Comparison of ENCODE assay signal across 18 mouse cellular contexts in genomic region chr2:35747371-35748035, GRCm38 (mm10).
DNase-seq lines count a peak whose midpoint lies in the region; ATAC-seq and TF ChIP-seq lines count a peak whose summit lies in the region.
"Had no signal": no experiment of that assay in that cellular context is flagged by ENCODE, and none has a peak within 500 bp of the region (broad histone marks: within the 10 kb centered on the region; RNA-seq: fewer than 3 reads in every experiment).

No protein-coding gene starts in this region.

- peaks cover 25% of the 10 kb centered on the region for H3K4me1 ChIP-seq in embryonic facial prominence, embryonic 13.5 days
- peaks cover 14% of the 10 kb centered on the region for H3K4me1 ChIP-seq in embryonic facial prominence, embryonic 10.5 days
- no peaks in the 10 kb centered on the region for H3K4me1 ChIP-seq in midbrain, postnatal 0 days (ENCODE audit: insufficient read depth, low read length)
- peaks cover 23% of the 10 kb centered on the region for H3K4me1 ChIP-seq in midbrain, embryonic 13.5 days (replicated peaks)

- 64% methylated on average over 12 of the region's 12 CpGs for WGBS in embryonic facial prominence, embryonic 13.5 days
- 82% methylated on average over 12 of the region's 12 CpGs for WGBS in embryonic facial prominence, embryonic 10.5 days
- WGBS in midbrain, postnatal 0 days = 60% methylated on average over 12 of the region's 12 CpGs
- WGBS in midbrain, embryonic 13.5 days = 75% methylated on average over 12 of the region's 12 CpGs

- H3K9ac ChIP-seq in embryonic facial prominence, embryonic 13.5 days = no peak overlapping the region
- H3K9ac ChIP-seq in midbrain, postnatal 0 days (replicated peaks; ENCODE audit: low read length, poor library complexity, severe bottlenecking) = no peak overlapping the region
- H3K9ac ChIP-seq in midbrain, embryonic 13.5 days (replicated peaks) = no peak overlapping the region
- H3K9ac ChIP-seq: embryonic facial prominence, embryonic 15.5 days; heart, embryonic 15.5 days; kidney, embryonic 15.5 days; liver, embryonic 14.5 days; midbrain, embryonic 15.5 days; stomach, embryonic 15.5 days had no signal

- H3K4me3 ChIP-seq in embryonic facial prominence, embryonic 13.5 days = no peak overlapping the region
- no peak overlapping the region for H3K4me3 ChIP-seq in embryonic facial prominence, embryonic 10.5 days
- H3K4me3 ChIP-seq in midbrain, postnatal 0 days (ENCODE audit: low read depth, low read length) = no peak overlapping the region
- H3K4me3 ChIP-seq in midbrain, embryonic 13.5 days (replicated peaks) = no peak overlapping the region
- H3K4me3 ChIP-seq: embryonic facial prominence, embryonic 15.5 days; heart, adult 2 months; heart, embryonic 15.5 days; kidney, embryonic 15.5 days; midbrain, embryonic 15.5 days; stomach, embryonic 15.5 days had no signal

- H3K27ac ChIP-seq in embryonic facial prominence, embryonic 13.5 days = peak overlapping the region; percentile 22; the same call in 1 of the 2 replicates
- H3K27ac ChIP-seq in embryonic facial prominence, embryonic 10.5 days (replicated peaks) = no peak overlapping the region
- no peak overlapping the region for H3K27ac ChIP-seq in midbrain, postnatal 0 days (ENCODE audit: low read depth, low read length)
- no peak overlapping the region for H3K27ac ChIP-seq in midbrain, embryonic 13.5 days
- H3K27ac ChIP-seq: embryonic facial prominence, embryonic 15.5 days; heart, adult 2 months; heart, embryonic 15.5 days; kidney, embryonic 15.5 days; liver, embryonic 14.5 days; midbrain, embryonic 15.5 days; stomach, embryonic 15.5 days had no signal

- no peak for DNase-seq in embryonic facial prominence, embryonic 10.5 days (ENCODE audit: low spot score)
- DNase-seq in midbrain, postnatal 0 days (ENCODE audit: low spot score) = no peak
- peak; percentile 51 to 62 for DNase-seq in cerebellum, postnatal 36 days
- DNase-seq in urinary bladder, postnatal 25 days (ENCODE audit: low spot score) = no peak
- no peak for DNase-seq in layer of hippocampus, adult 9-10 months (ENCODE audit: low spot score)
- DNase-seq: adrenal gland, adult 8-10 months; gastrocnemius, postnatal 10 days; heart, adult 2 months had no signal

- no peak overlapping the region for H3K4me2 ChIP-seq in embryonic facial prominence, embryonic 13.5 days
- no peak overlapping the region for H3K4me2 ChIP-seq in midbrain, postnatal 0 days (ENCODE audit: low read depth, low read length, poor library complexity, severe bottlenecking)
- no peak overlapping the region for H3K4me2 ChIP-seq in midbrain, embryonic 13.5 days (replicated peaks)
- H3K4me2 ChIP-seq: embryonic facial prominence, embryonic 15.5 days; heart, embryonic 15.5 days; kidney, embryonic 15.5 days; midbrain, embryonic 15.5 days; stomach, embryonic 15.5 days had no signal

- H3K9me3 ChIP-seq in embryonic facial prominence, embryonic 13.5 days = no peaks in the 10 kb centered on the region
- no peaks in the 10 kb centered on the region for H3K9me3 ChIP-seq in embryonic facial prominence, embryonic 10.5 days
- no peaks in the 10 kb centered on the region for H3K9me3 ChIP-seq in midbrain, postnatal 0 days (ENCODE audit: low read length)
- H3K9me3 ChIP-seq in midbrain, embryonic 13.5 days = no peaks in the 10 kb centered on the region
- H3K9me3 ChIP-seq: embryonic facial prominence, embryonic 15.5 days; heart, embryonic 15.5 days; kidney, embryonic 15.5 days; midbrain, embryonic 15.5 days; stomach, embryonic 15.5 days had no signal

- ATAC-seq in embryonic facial prominence, embryonic 13.5 days (ENCODE audit: insufficient number of reproducible peaks, insufficient read depth, low FRiP score, low TSS enrichment, low read depth) = no peak
- ATAC-seq in midbrain, postnatal 0 days (ENCODE audit: low FRiP score) = 0 out of 2 replicates have a peak, but pooled peaks have one; percentile 18
- no peak for ATAC-seq in midbrain, embryonic 13.5 days
- ATAC-seq: lung, postnatal 0 days; midbrain, embryonic 15.5 days had no signal

- TF ChIP-seq CTCF in midbrain, postnatal 0 days (IDR thresholded peaks at IDR 0.05) = no peak

- no peaks in the 10 kb centered on the region for H3K36me3 ChIP-seq in embryonic facial prominence, embryonic 13.5 days
- no peaks in the 10 kb centered on the region for H3K36me3 ChIP-seq in embryonic facial prominence, embryonic 10.5 days (replicated peaks)
- H3K36me3 ChIP-seq in midbrain, postnatal 0 days (ENCODE audit: insufficient read depth, low read length) = no peaks in the 10 kb centered on the region
- H3K36me3 ChIP-seq in midbrain, embryonic 13.5 days = no peaks in the 10 kb centered on the region
- H3K36me3 ChIP-seq: embryonic facial prominence, embryonic 15.5 days; heart, embryonic 15.5 days; kidney, embryonic 15.5 days; midbrain, embryonic 15.5 days; stomach, embryonic 15.5 days had no signal

- H3K27me3 ChIP-seq in embryonic facial prominence, embryonic 13.5 days = no peaks in the 10 kb centered on the region
- H3K27me3 ChIP-seq in embryonic facial prominence, embryonic 10.5 days (replicated peaks; ENCODE audit: low read depth, poor library complexity, severe bottlenecking) = no peaks in the 10 kb centered on the region
- no peaks in the 10 kb centered on the region for H3K27me3 ChIP-seq in midbrain, postnatal 0 days (ENCODE audit: insufficient read depth, low read length)
- H3K27me3 ChIP-seq in midbrain, embryonic 13.5 days = no peaks in the 10 kb centered on the region
- H3K27me3 ChIP-seq: CH12.LX; embryonic facial prominence, embryonic 15.5 days; kidney, embryonic 15.5 days; midbrain, embryonic 15.5 days; stomach, embryonic 15.5 days had no signal

Comparison
In these comparisons a context has a peak if more than half of its experiments do, and no peak if none do; other contexts are left out.
1. DNase-seq: peak in cerebellum, postnatal 36 days (2 of 2); none in embryonic facial prominence, embryonic 10.5 days (single experiment), midbrain, postnatal 0 days (single experiment), urinary bladder, postnatal 25 days (single experiment) and layer of hippocampus, adult 9-10 months (single experiment).